Mouse (Mus musculus) lung, postnatal 36 days (tissue): ENCODE measurements around the gene Rpia.
A peak's percentile ranks its signal among the peaks of the same experiment; 100 is the strongest.

Experiments
- DNase-seq: peaks from one replicate; pipeline ENCODE4 v3.0.0; 2022; ENCODE audit warnings: mixed read lengths

Gene Rpia

DNA sequence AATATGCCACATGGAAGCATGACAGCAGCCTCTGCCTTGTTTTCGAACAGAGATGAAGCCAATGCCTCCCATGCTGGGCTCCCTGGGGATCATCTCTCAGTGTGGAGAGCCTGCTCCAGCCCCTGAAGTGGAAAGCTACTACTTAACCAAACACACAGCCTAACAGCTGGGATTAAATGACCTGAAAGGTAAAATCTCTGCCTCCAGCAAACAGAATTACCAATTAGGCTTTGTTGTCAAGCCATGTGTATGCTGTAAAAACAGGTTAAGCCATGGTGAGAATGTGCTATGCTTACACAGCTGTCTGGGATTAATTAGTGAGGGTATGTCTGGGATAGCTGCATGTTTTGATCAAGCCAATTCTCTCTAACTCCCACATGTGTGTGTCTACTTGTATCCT, 42.3 kb downstream of the Rpia start:
- DNase-seq: no peak

DNA sequence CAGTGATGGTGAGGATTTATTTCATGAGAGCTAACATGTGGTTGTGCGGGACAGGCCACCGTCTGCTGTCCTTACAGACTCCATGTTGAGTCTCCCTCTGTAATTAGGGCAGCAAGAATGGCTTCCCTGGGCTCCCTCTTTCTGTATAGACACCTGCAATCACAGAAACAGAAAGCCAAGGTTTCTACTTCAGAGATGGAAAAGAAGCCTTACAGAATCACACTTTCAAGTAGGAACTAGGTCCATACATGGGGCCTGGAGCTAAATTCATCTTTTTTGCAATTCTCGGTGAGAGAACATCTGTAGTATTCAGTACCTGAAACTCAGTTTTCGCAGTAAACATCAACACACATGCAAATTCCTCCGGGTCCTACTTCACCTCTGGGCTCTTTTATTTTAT, 44.3 kb downstream of the Rpia start:
- no peak for DNase-seq

DNA sequence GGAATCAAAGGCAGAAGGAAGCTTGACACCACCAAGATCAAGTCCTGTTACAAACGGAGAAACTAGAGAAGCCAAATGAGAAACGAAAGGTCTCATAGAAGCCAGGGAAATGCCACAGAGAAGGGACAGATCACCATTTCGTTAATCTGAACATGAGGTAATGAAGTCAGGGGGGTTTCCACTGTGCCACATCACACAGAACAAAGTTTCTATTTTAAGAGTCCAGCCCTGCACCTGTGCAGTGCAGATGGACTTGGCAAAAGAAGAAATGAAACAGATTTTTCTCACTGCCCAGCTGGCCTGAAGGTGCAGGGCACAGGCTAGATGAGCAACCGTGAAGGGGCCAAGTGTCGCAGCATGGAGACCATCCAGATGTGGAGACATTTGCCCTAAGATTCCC, 48.1 kb downstream of the Rpia start:
- DNase-seq: peak; percentile 10

DNA sequence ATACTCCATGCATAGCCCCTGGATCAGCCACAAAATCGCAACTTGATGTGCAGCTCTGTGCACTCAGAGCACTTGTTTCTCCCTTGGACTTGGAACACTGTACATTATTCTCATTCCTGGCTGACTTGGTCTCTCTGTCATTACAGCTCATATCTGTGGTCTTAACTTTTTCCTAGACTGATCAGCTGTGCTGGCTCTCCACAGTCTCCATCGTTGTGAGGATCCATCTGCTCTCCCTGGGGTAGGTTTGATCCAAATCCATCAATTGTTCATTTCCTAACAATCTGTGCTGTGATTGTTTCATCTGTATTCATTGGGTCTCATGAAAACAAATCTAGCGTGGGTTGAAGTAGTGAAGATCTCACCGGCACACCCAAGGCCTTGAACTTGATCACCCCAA, 49.2 kb downstream of the Rpia start:
- no peak for DNase-seq

DNA sequence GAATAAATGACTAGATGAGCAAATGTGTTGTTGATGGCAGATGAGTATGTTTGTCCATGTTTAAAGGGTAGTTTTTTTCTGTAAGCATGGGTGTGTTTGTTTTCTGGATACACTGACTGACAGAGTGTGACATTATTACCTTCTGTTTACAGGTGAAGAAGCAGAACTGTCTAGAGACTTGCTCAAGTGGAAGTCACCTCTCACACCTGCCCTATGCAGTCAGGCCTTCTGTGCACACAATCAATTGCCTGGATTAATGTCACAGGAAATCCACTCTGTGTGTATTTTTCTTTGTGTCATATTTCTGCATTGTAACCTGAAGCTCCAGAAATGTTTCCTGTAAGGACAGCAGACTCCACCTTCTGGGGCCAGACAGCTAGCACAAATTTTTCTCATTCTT, 51.5 kb downstream of the Rpia start:
- no peak for DNase-seq

DNA sequence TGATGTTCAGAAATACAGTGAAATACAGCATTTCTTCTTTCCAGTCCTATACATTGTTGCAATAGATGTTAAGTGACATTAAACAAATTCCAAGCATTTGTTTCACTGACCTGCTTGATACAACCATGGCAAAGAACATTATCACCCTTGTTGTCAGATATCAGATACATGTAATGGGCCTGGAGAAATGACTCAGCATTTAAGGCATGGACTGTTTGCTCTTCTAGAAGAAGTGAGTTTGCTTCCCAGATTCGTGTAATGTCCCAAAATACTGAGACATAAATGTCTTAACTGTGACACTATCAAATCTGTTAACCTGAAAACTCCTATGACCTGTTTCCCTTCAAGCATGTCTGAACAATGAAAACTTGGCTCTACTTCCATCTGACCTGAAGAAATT, 52.6 kb downstream of the Rpia start:
- no peak for DNase-seq

DNA sequence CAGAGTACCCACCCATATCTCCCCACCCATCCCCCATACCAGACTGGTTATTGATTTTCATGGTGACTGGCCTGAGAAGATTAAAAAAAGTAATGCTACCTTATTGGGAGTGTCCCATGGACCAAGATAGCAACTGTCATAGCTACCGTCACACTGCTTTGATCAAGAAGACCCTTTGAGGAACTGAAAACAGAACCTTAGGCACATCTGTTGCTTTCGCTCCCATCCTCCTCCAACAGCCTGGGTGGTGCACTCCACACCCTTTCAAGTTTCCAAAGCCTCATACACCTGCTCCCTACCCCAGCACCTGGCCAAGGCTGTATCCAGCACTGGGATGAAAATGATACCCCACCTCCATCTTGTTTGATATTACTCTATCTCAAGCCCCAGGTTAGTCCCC, 56.5 kb downstream of the Rpia start:
- DNase-seq: peak; percentile 19

DNA sequence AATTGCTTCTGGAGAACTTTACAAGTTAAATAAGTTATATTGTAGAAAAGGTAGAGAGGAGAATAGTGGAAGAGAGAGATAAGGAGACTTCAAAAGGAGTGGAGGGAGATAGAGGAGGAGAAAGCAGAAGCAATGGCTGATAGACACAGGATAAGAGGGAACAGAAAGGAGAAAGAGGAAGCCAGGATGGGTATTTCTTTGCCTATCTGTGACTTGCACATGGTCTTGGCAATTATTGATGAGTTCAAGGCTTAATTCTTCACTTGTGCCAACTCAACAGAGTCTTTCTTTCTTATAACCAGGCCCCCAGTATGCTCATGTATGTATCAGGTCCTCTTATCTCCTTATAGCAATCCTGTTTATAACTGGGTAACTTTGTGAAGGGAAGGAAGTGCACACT, 61.2 kb downstream of the Rpia start:
- DNase-seq: no peak

DNA sequence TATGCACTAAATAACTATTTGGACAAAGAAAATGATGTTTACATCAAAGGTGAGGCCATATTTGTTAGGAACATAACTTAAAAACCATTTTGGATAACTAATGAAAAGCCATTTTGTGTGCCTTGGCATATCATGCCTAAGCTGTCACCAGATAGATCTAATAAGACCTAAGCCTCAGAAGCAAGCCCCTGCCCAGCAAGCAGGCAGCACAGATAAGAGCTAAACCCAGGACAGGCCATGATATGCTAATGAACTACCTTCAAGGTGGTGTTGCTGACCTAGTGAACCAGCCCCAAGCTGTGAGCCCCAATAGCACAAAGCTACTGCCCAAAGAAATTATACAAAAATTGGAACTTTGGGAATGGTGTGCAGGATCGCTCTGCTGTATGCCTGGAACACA, 62.9 kb downstream of the Rpia start:
- DNase-seq: no peak

DNA sequence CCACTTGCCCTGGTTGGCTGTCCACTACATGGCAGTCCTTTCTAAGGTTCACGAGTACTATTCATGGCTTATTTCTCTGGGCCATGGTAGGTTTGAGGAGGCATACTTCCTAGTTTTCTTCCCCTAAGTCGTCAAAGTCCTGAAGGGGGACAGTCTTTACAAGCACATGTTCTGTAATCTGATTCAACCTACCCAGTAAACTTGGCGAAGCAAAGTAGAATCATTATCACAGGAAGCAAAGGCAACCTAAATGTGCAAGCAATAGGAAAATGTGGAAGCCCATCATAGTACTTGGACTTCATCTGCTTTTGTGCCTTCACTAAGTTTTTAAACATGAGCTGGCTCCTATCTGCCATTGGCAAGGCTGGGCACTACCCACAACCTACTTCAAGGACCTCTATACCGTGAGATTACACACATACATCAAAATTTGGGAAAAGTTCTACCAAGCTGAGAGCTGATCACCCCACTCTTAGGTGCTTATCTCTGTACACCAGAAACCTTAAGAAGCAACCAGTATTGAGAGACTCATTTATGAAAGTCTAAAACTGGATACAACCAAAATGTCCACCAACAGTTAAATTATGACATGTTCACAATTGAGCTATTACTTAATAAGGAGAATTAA, 64.8 kb downstream of the Rpia start:
- no peak for DNase-seq

DNA sequence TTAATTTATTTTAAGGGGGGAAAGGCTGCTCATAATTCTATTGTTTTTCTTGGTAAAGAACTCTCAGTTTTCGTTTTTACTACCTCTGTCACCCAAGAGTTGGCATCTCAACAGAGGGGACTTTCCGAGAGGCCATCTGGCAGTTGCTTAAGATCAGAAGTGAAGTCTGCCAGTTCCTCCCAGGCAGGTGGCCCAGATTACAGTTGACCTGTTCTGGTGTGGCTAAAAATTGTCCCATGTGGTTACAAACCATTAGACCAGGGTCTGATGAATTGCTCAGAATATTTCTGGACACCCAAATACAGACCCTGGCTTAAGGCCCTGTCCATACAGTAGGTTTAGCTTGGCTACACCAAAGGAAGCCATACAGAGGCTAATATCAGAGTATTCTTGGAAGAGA, 66.4 kb downstream of the Rpia start:
- no peak for DNase-seq

DNA sequence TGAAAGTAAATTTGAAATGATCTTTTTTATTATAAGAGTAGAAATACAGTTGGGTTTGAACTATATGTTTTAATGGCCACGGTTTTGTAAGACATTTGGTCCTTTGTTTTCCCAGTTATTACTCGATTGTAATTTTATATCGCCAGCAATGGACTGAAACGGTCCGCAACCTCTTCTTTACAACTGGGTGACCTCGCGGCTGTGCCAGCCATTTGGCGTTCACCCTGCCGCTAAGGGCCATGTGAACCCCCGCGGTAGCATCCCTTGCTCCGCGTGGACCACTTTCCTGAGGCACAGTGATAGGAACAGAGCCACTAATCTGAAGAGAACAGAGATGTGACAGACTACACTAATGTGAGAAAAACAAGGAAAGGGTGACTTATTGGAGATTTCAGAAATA, 67.3 kb downstream of the Rpia start:
- no peak for DNase-seq

DNA sequence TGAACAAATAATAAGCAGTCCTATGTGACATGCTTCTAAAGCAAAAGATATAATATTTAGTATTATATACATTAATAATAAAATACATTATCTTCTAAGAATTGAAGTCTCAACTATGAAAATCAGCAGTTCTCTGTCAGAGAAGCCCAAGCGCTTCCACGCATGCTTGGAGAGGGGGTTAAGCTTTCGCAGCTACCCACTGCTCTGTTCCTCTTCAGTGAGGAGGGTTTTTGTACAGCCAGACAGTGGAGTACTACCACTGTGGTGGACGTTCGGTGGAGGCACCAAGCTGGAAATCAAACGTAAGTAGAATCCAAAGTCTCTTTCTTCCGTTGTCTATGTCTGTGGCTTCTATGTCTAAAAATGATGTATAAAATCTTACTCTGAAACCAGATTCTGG, 69.7 kb downstream of the Rpia start:
- no peak for DNase-seq

DNA sequence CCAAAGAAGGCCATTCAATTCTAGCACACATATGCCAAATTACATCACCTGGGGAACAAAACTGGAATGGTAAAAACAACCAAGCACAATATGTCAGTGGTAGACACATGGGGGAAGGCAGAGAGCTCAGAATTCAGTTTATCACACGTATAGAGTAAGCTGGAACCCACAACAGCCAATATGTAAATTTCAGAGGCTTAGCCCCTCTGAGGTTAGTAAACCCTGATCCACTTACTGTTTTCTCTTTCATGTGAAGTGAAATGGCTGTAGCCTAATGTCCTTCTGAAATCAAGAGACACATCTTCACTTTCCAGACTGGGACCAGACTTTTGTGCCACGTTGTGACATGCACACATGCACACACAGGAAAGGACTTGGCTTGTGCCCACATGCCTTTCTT, 73.3 kb downstream of the Rpia start:
- DNase-seq: no peak

DNA sequence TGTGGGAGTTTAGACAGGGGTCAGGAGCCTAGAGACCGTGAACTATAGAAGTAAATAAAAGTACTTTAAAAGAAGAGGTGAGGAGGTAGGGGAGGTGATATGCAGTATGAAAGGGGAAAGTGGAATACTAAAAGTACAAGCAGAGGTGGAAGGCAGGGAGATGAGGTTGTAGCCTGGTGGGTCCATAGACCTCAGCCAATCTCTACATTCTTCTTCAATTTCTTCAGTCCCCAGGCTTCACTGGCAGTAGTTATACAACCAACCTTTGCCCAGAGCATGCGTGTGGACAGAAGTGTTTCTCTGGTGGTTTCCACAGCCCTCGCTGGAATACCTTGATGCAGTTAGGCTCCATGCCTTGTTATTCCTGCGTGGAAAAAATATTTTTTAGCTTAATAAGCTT, 73.9 kb downstream of the Rpia start:
- DNase-seq: no peak

DNA sequence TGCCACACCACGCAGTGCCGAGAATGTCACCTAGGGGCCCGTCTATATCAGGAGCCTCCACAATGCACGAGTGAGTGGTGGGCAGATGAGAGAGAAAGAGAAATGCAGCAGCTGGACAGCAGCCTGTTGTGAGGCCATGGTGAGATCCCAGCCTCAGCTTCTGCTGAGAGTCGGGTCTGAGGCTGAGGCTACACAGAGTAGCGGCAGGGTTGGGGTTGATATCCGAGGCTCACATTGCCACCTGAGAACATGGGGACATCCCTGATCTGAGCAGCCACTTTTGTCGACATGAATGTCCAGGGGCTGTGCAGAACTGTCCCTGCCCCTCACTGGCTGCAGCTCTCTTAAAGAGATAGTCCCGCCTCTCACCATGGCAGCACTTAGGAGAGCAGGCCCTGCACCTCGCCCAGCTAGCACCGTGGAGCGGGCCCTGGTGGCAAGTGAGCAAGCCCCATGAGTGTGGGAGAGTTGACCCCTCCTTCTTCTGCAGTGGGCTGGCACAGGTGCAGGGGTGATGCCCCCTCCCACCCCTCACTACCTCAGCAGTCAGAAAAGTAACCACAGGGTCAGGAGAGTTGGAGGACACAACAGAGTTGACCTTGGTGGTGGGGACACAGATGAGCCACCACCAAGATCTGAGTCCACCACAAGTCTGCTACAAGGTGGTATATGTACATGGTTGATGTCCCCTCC, 75.2 kb downstream of the Rpia start:
- DNase-seq: no peak
